Mouse (Mus musculus): ENCODE results near the gene Lce1m. TPM values are rescaled to one million over a fixed set of nuclear protein-coding genes. Genes with fewer than 3 reads are reported as not detected.

The Lce1m gene
- polyA plus RNA-seq, 1 experiment: not detected

GRCm38 (mm10) chr3:93002843-93003242, 16.0 kb downstream of the Lce1m start:
- H3K36me3 ChIP-seq (ENCODE audit: control insufficient read depth, insufficient read depth): no peaks in the 10 kb centered on the region
- H3ac ChIP-seq (ENCODE audit: control insufficient read depth, insufficient read length, low read depth): no peak overlapping the region
- H3K4me3 ChIP-seq (ENCODE audit: insufficient read depth, poor library complexity, severe bottlenecking): no peak overlapping the region
- H3K79me2 ChIP-seq (ENCODE audit: control insufficient read depth, insufficient read depth): no peaks in the 10 kb centered on the region
- no peaks in the 10 kb centered on the region for H3K79me3 ChIP-seq (ENCODE audit: low read depth)
- no peaks in the 10 kb centered on the region for H3K27me3 ChIP-seq (ENCODE audit: control insufficient read depth, insufficient read depth, insufficient read length)
- no peak for TF ChIP-seq USF1 (IDR thresholded peaks at IDR 0.05; ENCODE audit: low read depth)
- no peak for TF ChIP-seq MYOG (IDR thresholded peaks at IDR 0.05; ENCODE audit: control insufficient read depth, extremely low read depth, insufficient read length)
- TF ChIP-seq FOSL1 (IDR thresholded peaks at IDR 0.05; ENCODE audit: insufficient read depth, low read length, poor library complexity, severe bottlenecking): no peak
- TF ChIP-seq MYOD1 (IDR thresholded peaks at IDR 0.05; ENCODE audit: control insufficient read depth, insufficient read length, low read depth): no peak
- no peak for TF ChIP-seq CTCF (IDR thresholded peaks at IDR 0.05; ENCODE audit: control insufficient read depth, insufficient read depth, insufficient read length)
- TF ChIP-seq MAX (IDR thresholded peaks at IDR 0.05): no peak

GRCm38 (mm10) chr3:93000621-93001020, 18.2 kb downstream of the Lce1m start:
- no peaks in the 10 kb centered on the region for H3K79me2 ChIP-seq (ENCODE audit: control insufficient read depth, insufficient read depth)

GRCm38 (mm10) chr3:92998691-92999090, 20.2 kb downstream of the Lce1m start:
- no peak overlapping the region for H3K4me3 ChIP-seq (ENCODE audit: insufficient read depth, poor library complexity, severe bottlenecking)

More at GRCm38 (mm10) chr3:93000621-93001020, 18.2 kb downstream of the Lce1m start:
- Histone ChIP-seq H3K4me3 (ENCODE audit: insufficient read depth, poor library complexity, severe bottlenecking) (no peak overlapping the region), H3K36me3 (ENCODE audit: control insufficient read depth, insufficient read depth) (no peaks in the 10 kb centered on the region), H3K79me3 (ENCODE audit: low read depth) (no peaks in the 10 kb centered on the region), H3K27me3 (ENCODE audit: control insufficient read depth, insufficient read depth, insufficient read length) (no peaks in the 10 kb centered on the region), H3ac (ENCODE audit: control insufficient read depth, insufficient read length, low read depth) (no peak overlapping the region)
- no peak for TF ChIP-seq FOSL1 (IDR thresholded peaks at IDR 0.05; ENCODE audit: insufficient read depth, low read length, poor library complexity, severe bottlenecking)
- no peak for TF ChIP-seq CTCF (IDR thresholded peaks at IDR 0.05; ENCODE audit: control insufficient read depth, insufficient read depth, insufficient read length)
- TF ChIP-seq CEBPB (IDR thresholded peaks at IDR 0.05; ENCODE audit: low read depth): no peak
- no peak for TF ChIP-seq MYOD1 (IDR thresholded peaks at IDR 0.05; ENCODE audit: control insufficient read depth, insufficient read length, low read depth)

GRCm38 (mm10) chr3:92991926-92992325, 26.9 kb downstream of the Lce1m start, which contains the start of gene Lce3f:
Lce3f (plus strand) TSS chr3:92992226.
- Histone ChIP-seq H3K4me3 (ENCODE audit: insufficient read depth, poor library complexity, severe bottlenecking) (no peak within 1 kb of the TSS), H3K79me2 (ENCODE audit: control insufficient read depth, insufficient read depth) (no peaks in the 10 kb centered on the region), H3K79me3 (ENCODE audit: low read depth) (no peaks in the 10 kb centered on the region), H3ac (ENCODE audit: control insufficient read depth, insufficient read length, low read depth) (no peak within 1 kb of the TSS), H3K27me3 (ENCODE audit: control insufficient read depth, insufficient read depth, insufficient read length) (no peaks in the 10 kb centered on the region), H3K36me3 (ENCODE audit: control insufficient read depth, insufficient read depth) (no peaks in the 10 kb centered on the region)
- TF ChIP-seq CTCF (IDR thresholded peaks at IDR 0.05; ENCODE audit: control insufficient read depth, insufficient read depth, insufficient read length) (no peak), USF1 (IDR thresholded peaks at IDR 0.05; ENCODE audit: low read depth) (no peak)

More at GRCm38 (mm10) chr3:92998691-92999090, 20.2 kb downstream of the Lce1m start:
- no peaks in the 10 kb centered on the region for H3K79me2 ChIP-seq (ENCODE audit: control insufficient read depth, insufficient read depth)
- H3K36me3 ChIP-seq (ENCODE audit: control insufficient read depth, insufficient read depth): no peaks in the 10 kb centered on the region
- H3ac ChIP-seq (ENCODE audit: control insufficient read depth, insufficient read length, low read depth): no peak overlapping the region
- H3K79me3 ChIP-seq (ENCODE audit: low read depth): no peaks in the 10 kb centered on the region
- H3K27me3 ChIP-seq (ENCODE audit: control insufficient read depth, insufficient read depth, insufficient read length): no peaks in the 10 kb centered on the region
- TF ChIP-seq MYOD1 (IDR thresholded peaks at IDR 0.05; ENCODE audit: control insufficient read depth, insufficient read length, low read depth): no peak
- peak; percentile 46 for TF ChIP-seq CTCF (IDR thresholded peaks at IDR 0.05; ENCODE audit: control insufficient read depth, insufficient read depth, insufficient read length)

- Histone ChIP-seq H3K36me3 (ENCODE audit: control insufficient read depth, insufficient read depth) (no peaks in the 10 kb centered on the region), H3ac (ENCODE audit: control insufficient read depth, insufficient read length, low read depth) (no peak overlapping the region), H3K79me3 (ENCODE audit: low read depth) (no peaks in the 10 kb centered on the region), H3K4me3 (ENCODE audit: insufficient read depth, poor library complexity, severe bottlenecking) (no peak overlapping the region), H3K79me2 (ENCODE audit: control insufficient read depth, insufficient read depth) (no peaks in the 10 kb centered on the region), H3K27me3 (ENCODE audit: control insufficient read depth, insufficient read depth, insufficient read length) (no peaks in the 10 kb centered on the region)
- TF ChIP-seq USF1 (IDR thresholded peaks at IDR 0.05; ENCODE audit: low read depth) (no peak), MYOG (IDR thresholded peaks at IDR 0.05; ENCODE audit: control insufficient read depth, extremely low read depth, insufficient read length) (no peak), MYOD1 (IDR thresholded peaks at IDR 0.05; ENCODE audit: control insufficient read depth, insufficient read length, low read depth) (no peak), FOSL1 (IDR thresholded peaks at IDR 0.05; ENCODE audit: insufficient read depth, low read length, poor library complexity, severe bottlenecking) (no peak), CTCF (IDR thresholded peaks at IDR 0.05; ENCODE audit: control insufficient read depth, insufficient read depth, insufficient read length) (no peak), MAX (IDR thresholded peaks at IDR 0.05) (no peak), CEBPB (IDR thresholded peaks at IDR 0.05; ENCODE audit: low read depth) (no peak)
Observed at GRCm38 (mm10) chr3:92978484-92978883, 40.4 kb downstream of the Lce1m start.

Other genes starting within 250 kb of the Lce1m start
- gene Lce1i, start 240.2 kb downstream of the Lce1m start, polyA plus RNA-seq (2012; fragmentation: generic; extraction: Trizol): not detected
- not detected for gene Lce1j, start 228.5 kb downstream of the Lce1m start, polyA plus RNA-seq (2012; fragmentation: generic; extraction: Trizol)
- gene Lce1k, start 211.2 kb downstream of the Lce1m start, polyA plus RNA-seq (2012; fragmentation: generic; extraction: Trizol): not detected
- not detected for gene Kprp, start 191.8 kb downstream of the Lce1m start, polyA plus RNA-seq (2012; fragmentation: generic; extraction: Trizol)
- gene Lce1l, start 167.8 kb downstream of the Lce1m start, polyA plus RNA-seq (2012; fragmentation: generic; extraction: Trizol): not detected
- not detected for gene 2310050C09Rik, start 148.8 kb downstream of the Lce1m start, polyA plus RNA-seq (2012; fragmentation: generic; extraction: Trizol)
- gene Lce3a, start 92.8 kb downstream of the Lce1m start, polyA plus RNA-seq (2012; fragmentation: generic; extraction: Trizol): not detected
- not detected for gene Lce3b, start 86.1 kb downstream of the Lce1m start, polyA plus RNA-seq (2012; fragmentation: generic; extraction: Trizol)
- gene Lce3c, start 74.6 kb downstream of the Lce1m start, polyA plus RNA-seq (2012; fragmentation: generic; extraction: Trizol): not detected
- not detected for gene Lce3d, start 61.7 kb downstream of the Lce1m start, polyA plus RNA-seq (2012; fragmentation: generic; extraction: Trizol)
- not detected for gene Lce3e, start 52.0 kb downstream of the Lce1m start, polyA plus RNA-seq (2012; fragmentation: generic; extraction: Trizol)
- gene Lce3f, start 26.8 kb downstream of the Lce1m start, polyA plus RNA-seq (2012; fragmentation: generic; extraction: Trizol): not detected
- gene Crct1, start 3.4 kb downstream of the Lce1m start, polyA plus RNA-seq (2012; fragmentation: generic; extraction: Trizol): not detected
- 0.09 TPM for gene Gm4858, start 49.8 kb upstream of the Lce1m start, polyA plus RNA-seq (2012; fragmentation: generic; extraction: Trizol)
- gene Crnn, start 125.7 kb upstream of the Lce1m start, polyA plus RNA-seq (2012; fragmentation: generic; extraction: Trizol): not detected
- gene Flg2, start 178.2 kb upstream of the Lce1m start, polyA plus RNA-seq (2012; fragmentation: generic; extraction: Trizol): not detected